Mouse (Mus musculus): ENCODE results near the gene Itpr2. TPM values are rescaled to one million over a fixed set of nuclear protein-coding genes. Genes with fewer than 3 reads are reported as not detected.

The Itpr2 gene
- polyA plus RNA-seq, 1 experiment, result 10.9 TPM

DNA sequence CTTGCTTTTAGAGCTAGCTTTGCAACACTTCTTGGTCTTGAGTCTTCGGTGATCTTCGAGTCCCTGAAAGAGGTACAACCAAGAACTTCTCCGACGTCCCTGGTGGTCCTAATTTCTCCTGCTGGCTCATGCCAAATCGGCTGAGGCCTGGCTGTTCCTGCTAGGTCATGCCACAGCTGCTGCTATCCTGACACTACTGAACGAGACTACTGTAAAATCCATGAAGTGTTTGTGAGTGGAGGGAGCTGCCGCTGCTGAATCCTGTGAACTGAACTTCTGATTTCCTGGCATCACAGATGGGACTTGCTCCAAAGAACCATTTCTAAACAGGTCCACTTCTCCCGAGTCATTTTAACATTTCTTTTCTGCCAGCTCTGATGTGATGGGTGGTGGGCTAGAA, 11.4 kb upstream of the Itpr2 start:
- Histone ChIP-seq H3K27ac (ENCODE audit: insufficient read depth, low read depth, low read length) (no peak overlapping the region), H3K4me3 (ENCODE audit: insufficient read depth, low read length) (no peak overlapping the region), H3K4me1 (ENCODE audit: control insufficient read depth, insufficient read depth, low read length) (no peaks in the 10 kb centered on the region)
- no peak for TF ChIP-seq CTCF (IDR thresholded peaks at IDR 0.05; ENCODE audit: low read depth, low read length)
- TF ChIP-seq POLR2A (IDR thresholded peaks at IDR 0.05; ENCODE audit: borderline replicate concordance, low read depth, low read length), result no peak

- no peak overlapping the region for H3K27ac ChIP-seq (ENCODE audit: insufficient read depth, low read depth, low read length)
- no peak overlapping the region for H3K4me3 ChIP-seq (ENCODE audit: insufficient read depth, low read length)
- TF ChIP-seq CTCF (IDR thresholded peaks at IDR 0.05; ENCODE audit: low read depth, low read length), result no peak
- TF ChIP-seq POLR2A (IDR thresholded peaks at IDR 0.05; ENCODE audit: borderline replicate concordance, low read depth, low read length), result no peak
- no peaks in the 10 kb centered on the region for H3K4me1 ChIP-seq (ENCODE audit: control insufficient read depth, insufficient read depth, low read length)
Observed at GRCm38 (mm10) chr6:146511511-146511910, 9.5 kb upstream of the Itpr2 start.

DNA sequence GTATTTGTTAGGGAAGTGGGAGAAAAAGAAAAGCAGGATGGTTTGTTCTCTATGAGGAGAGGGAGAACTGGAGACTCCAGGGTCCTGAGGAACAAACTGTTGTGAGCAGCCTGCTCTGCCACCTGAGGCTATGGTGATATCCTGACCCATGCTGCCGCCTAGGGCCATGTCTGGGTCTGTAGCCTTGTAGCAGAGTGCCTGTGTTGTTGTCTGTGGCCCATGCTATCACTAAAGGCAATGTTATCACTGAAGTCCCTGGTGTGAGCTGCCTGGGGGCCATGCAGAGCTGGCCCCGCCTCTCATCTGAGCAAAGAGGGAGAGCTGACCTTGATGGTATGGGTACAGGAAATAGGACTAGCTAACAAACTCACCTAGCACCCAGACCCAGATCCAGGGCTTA, 7.9 kb upstream of the Itpr2 start:
- Histone ChIP-seq H3K27ac (ENCODE audit: insufficient read depth, low read depth, low read length) (no peak overlapping the region), H3K4me1 (ENCODE audit: control insufficient read depth, insufficient read depth, low read length) (no peaks in the 10 kb centered on the region), H3K4me3 (ENCODE audit: insufficient read depth, low read length) (no peak overlapping the region)
- TF ChIP-seq CTCF (IDR thresholded peaks at IDR 0.05; ENCODE audit: low read depth, low read length) (no peak), POLR2A (IDR thresholded peaks at IDR 0.05; ENCODE audit: borderline replicate concordance, low read depth, low read length) (no peak)

DNA sequence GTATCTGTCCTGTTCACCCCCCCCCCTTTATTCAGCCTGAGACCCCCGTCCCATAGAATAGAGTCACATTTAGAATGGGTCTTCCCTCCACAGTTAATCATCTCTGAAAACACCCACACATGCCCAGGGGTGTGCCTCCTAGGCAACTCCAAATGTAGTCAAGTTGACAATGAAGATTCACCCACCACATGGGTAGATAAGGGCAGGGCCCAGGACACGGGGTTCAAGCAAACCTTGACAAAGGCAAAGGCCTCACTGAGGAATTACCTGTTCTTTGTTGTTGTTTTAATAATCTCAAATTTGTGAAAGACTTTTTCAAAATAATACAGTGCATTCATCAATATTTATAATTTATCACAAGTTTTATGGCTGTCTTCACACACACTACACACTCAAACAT, 2.4 kb upstream of the Itpr2 start:
- Histone ChIP-seq H3K4me1 (ENCODE audit: control insufficient read depth, insufficient read depth, low read length) (peaks cover 10% of the 10 kb centered on the region), H3K27ac (ENCODE audit: insufficient read depth, low read depth, low read length) (no peak overlapping the region), H3K4me3 (ENCODE audit: insufficient read depth, low read length) (no peak overlapping the region)
- no peak for TF ChIP-seq CTCF (IDR thresholded peaks at IDR 0.05; ENCODE audit: low read depth, low read length)
- no peak for TF ChIP-seq POLR2A (IDR thresholded peaks at IDR 0.05; ENCODE audit: borderline replicate concordance, low read depth, low read length)

DNA sequence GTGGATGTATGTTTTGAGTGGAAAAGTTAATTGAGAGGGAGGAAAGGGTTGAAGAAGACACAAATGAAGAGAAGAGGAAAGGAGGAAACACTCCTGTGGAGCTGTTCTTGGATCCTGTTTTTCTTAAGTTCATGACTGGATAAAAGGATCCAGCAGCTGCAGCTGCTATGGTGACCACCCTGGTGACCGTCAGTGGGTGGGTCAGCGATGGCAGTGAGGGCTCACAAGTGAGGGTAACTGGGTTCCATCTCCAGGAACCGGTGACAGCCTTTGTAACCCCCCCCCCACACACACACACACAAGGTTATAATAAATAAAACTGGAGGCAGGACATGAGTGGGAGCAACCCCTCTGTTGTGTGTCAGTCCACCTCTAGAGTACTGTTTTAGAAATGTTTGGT, 833 bp upstream of the Itpr2 start:
- H3K4me1 ChIP-seq (ENCODE audit: control insufficient read depth, insufficient read depth, low read length), result peaks cover 10% of the 10 kb centered on the region
- TF ChIP-seq CTCF (IDR thresholded peaks at IDR 0.05; ENCODE audit: low read depth, low read length), result no peak
- no peak for TF ChIP-seq POLR2A (IDR thresholded peaks at IDR 0.05; ENCODE audit: borderline replicate concordance, low read depth, low read length)
- H3K4me3 ChIP-seq (ENCODE audit: insufficient read depth, low read length), result no peak overlapping the region
- no peak overlapping the region for H3K27ac ChIP-seq (ENCODE audit: insufficient read depth, low read depth, low read length)

DNA sequence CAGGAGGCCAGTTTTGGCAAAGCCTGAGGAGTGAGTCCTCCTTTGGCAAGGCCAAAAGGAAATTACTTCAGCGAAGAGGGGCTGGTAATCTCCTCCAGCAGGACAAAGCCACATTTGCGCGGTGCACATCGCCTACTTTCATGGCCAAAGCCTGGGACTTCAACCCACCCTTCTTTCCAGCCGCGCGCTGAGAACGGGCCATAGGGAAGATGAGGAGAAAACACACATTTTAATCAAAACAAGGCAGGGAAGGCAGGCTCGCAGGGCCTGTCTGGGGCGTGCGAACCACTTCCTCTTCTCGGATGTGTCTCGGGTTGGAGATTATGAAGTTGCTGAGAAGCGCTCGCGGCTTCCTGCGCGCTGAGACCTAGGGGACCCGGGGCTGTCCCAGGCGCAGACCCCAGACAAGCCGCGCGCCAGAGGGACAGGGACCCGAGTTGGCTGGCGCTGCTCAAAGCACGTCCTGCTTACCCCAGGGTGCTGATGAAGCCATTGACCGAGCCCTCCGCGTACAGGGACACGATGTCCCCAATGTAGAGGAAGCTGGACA, 632 bp downstream of the Itpr2 start:
- peaks cover 10% of the 10 kb centered on the region for H3K4me1 ChIP-seq (ENCODE audit: control insufficient read depth, insufficient read depth, low read length)
- H3K27ac ChIP-seq (ENCODE audit: insufficient read depth, low read depth, low read length), result peak overlapping the region; percentile 52
- H3K4me3 ChIP-seq (ENCODE audit: insufficient read depth, low read length), result peak overlapping the region; percentile 78
- TF ChIP-seq POLR2A (IDR thresholded peaks at IDR 0.05; ENCODE audit: borderline replicate concordance, low read depth, low read length), result no peak
- no peak for TF ChIP-seq CTCF (IDR thresholded peaks at IDR 0.05; ENCODE audit: low read depth, low read length)

DNA sequence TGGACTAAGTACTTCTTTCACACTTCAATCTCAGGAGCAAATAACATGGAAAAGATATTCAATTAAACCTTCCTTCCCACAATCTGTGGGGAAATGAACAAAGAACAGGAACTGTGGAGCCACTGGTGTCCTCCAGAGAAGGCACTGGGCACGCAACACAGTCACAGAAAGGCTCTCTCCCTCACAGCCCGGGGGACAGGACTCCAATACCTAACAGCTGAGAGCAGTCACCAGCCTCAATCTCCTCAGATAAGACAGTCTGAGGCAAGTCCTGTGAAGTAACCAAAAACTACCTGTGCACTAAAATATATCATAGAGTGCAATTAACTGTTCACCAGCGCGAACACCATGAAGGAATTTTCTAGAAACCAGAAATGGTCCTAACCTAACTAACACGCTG, 1.3 kb downstream of the Itpr2 start:
- H3K27ac ChIP-seq (ENCODE audit: insufficient read depth, low read depth, low read length), result peak overlapping the region; percentile 52
- peaks cover 10% of the 10 kb centered on the region for H3K4me1 ChIP-seq (ENCODE audit: control insufficient read depth, insufficient read depth, low read length)
- H3K4me3 ChIP-seq (ENCODE audit: insufficient read depth, low read length), result peak overlapping the region; percentile 78
- no peak for TF ChIP-seq POLR2A (IDR thresholded peaks at IDR 0.05; ENCODE audit: borderline replicate concordance, low read depth, low read length)
- TF ChIP-seq CTCF (IDR thresholded peaks at IDR 0.05; ENCODE audit: low read depth, low read length), result no peak

DNA sequence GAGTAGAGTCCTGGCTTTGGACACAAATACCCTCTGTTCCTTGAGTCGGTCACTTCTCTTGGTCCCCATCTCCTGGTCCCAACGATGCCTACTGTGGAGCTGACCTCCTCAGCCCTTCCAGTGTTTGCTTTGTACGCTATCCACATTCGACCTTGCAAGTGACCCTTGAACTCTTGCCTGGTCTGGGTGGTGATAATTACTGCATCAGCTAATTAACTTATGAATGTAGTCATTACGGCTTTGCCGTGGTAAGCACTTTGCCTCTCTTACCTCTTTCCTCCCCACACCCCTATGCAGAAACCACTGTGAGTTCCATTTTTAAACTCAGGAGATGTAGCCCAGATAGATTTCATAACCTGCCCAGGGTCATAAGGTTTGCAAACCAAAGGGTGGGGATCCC, 1.8 kb downstream of the Itpr2 start:
- TF ChIP-seq POLR2A (IDR thresholded peaks at IDR 0.05; ENCODE audit: borderline replicate concordance, low read depth, low read length) (no peak), CTCF (IDR thresholded peaks at IDR 0.05; ENCODE audit: low read depth, low read length) (no peak)
- no peak overlapping the region for H3K27ac ChIP-seq (ENCODE audit: insufficient read depth, low read depth, low read length)
- H3K4me1 ChIP-seq (ENCODE audit: control insufficient read depth, insufficient read depth, low read length), result peaks cover 10% of the 10 kb centered on the region
- no peak overlapping the region for H3K4me3 ChIP-seq (ENCODE audit: insufficient read depth, low read length)

GRCm38 (mm10) chr6:146499566-146499965, 2.5 kb downstream of the Itpr2 start:
- H3K4me3 ChIP-seq (ENCODE audit: insufficient read depth, low read length), result no peak overlapping the region
- TF ChIP-seq POLR2A (IDR thresholded peaks at IDR 0.05; ENCODE audit: borderline replicate concordance, low read depth, low read length) (no peak), CTCF (IDR thresholded peaks at IDR 0.05; ENCODE audit: low read depth, low read length) (no peak)
- no peak overlapping the region for H3K27ac ChIP-seq (ENCODE audit: insufficient read depth, low read depth, low read length)
- peaks cover 10% of the 10 kb centered on the region for H3K4me1 ChIP-seq (ENCODE audit: control insufficient read depth, insufficient read depth, low read length)

- TF ChIP-seq POLR2A (IDR thresholded peaks at IDR 0.05; ENCODE audit: borderline replicate concordance, low read depth, low read length), result no peak
- no peak for TF ChIP-seq CTCF (IDR thresholded peaks at IDR 0.05; ENCODE audit: low read depth, low read length)
- Histone ChIP-seq H3K4me1 (ENCODE audit: control insufficient read depth, insufficient read depth, low read length) (peaks cover 10% of the 10 kb centered on the region), H3K4me3 (ENCODE audit: insufficient read depth, low read length) (no peak overlapping the region), H3K27ac (ENCODE audit: insufficient read depth, low read depth, low read length) (no peak overlapping the region)
Observed at GRCm38 (mm10) chr6:146498416-146498815, 3.6 kb downstream of the Itpr2 start.

- TF ChIP-seq POLR2A (IDR thresholded peaks at IDR 0.05; ENCODE audit: borderline replicate concordance, low read depth, low read length), result no peak
- TF ChIP-seq CTCF (IDR thresholded peaks at IDR 0.05; ENCODE audit: low read depth, low read length), result no peak
- Histone ChIP-seq H3K4me3 (ENCODE audit: insufficient read depth, low read length) (no peak overlapping the region), H3K4me1 (ENCODE audit: control insufficient read depth, insufficient read depth, low read length) (peaks cover 10% of the 10 kb centered on the region), H3K27ac (ENCODE audit: insufficient read depth, low read depth, low read length) (no peak overlapping the region)
Observed at GRCm38 (mm10) chr6:146497866-146498265, 4.2 kb downstream of the Itpr2 start.
